Mouse (Mus musculus) lung, postnatal 25 days (tissue): ENCODE data around the gene 1110057P08Rik.
"Not testable (repeated sequence)": the region's sequence is repeated elsewhere in the genome, so short reads cannot be mapped to it uniquely, and the experiment has no call there.

ENCODE experiments used
- DNase-seq: peaks from one replicate; pipeline ENCODE4 v3.0.0; 2022; ENCODE audit warnings: low spot score

The 1110057P08Rik gene

GRCm38 (mm10) chr16:89174435-89174834 is at the start of gene 1110057P08Rik:
Gene 1110057P08Rik, plus strand, starts transcription at chr16:89174735.
- no peak for DNase-seq

- DNase-seq = no peak
Observed at GRCm38 (mm10) chr16:89140551-89140950, 34.0 kb upstream of the 1110057P08Rik start, which contains the start of gene Gm6358. Gene Gm6358, plus strand, starts transcription at chr16:89140851.

- DNase-seq = no peak
Observed at GRCm38 (mm10) chr16:89150786-89151185, 23.7 kb upstream of the 1110057P08Rik start, which contains the start of gene Gm10061. Gene Gm10061, plus strand, starts transcription at chr16:89151086.

GRCm38 (mm10) chr16:89157652-89158051 is 16.9 kb upstream of the 1110057P08Rik start, which contains the start of gene Gm9789:
Gene Gm9789, plus strand, starts transcription at chr16:89157952.
- no peak for DNase-seq

- DNase-seq = not testable (repeated sequence)
Observed at GRCm38 (mm10) chr16:89169190-89169589, 5.3 kb upstream of the 1110057P08Rik start, which contains the start of gene Gm7735. Gene Gm7735, plus strand, starts transcription at chr16:89169490.

- no peak for DNase-seq
Observed at GRCm38 (mm10) chr16:89188621-89189020, 14.1 kb downstream of the 1110057P08Rik start.

- DNase-seq = no peak
Observed at GRCm38 (mm10) chr16:89205561-89205960, 31.0 kb downstream of the 1110057P08Rik start, which contains the start of gene Krtap20-2. Gene Krtap20-2, plus strand, starts transcription at chr16:89205861.
